Mouse (Mus musculus) cerebellum, adult 2 months (tissue): Measurements from ENCODE around the gene Tmem198.

ENCODE experiments used
- CTCF ChIP-seq: fragments of 200-500 bp; IDR thresholded peaks from 2 replicates; pipeline ENCODE4 v1.5.1; 2011; ENCODE audit warnings: low read depth, mild to moderate bottlenecking, control low read depth, low read length, moderate library complexity, borderline replicate concordance; ENCODE audit not compliant: insufficient read depth
- POLR2A ChIP-seq: fragments of 200-500 bp; IDR thresholded peaks from 2 replicates; pipeline ENCODE4 v1.6.1; 2011; ENCODE audit warnings: low read length, control low read depth, borderline replicate concordance; ENCODE audit not compliant: insufficient read depth

- TF ChIP-seq CTCF, result no peak
- TF ChIP-seq POLR2A, result no peak
Observed at GRCm38 (mm10) chr1:75460297-75460696, 19.0 kb upstream of the Tmem198 start.
